Mouse (Mus musculus) fat pad, adult 2 months (tissue): ENCODE results near the gene Lamc3.

Experiments
- DNase-seq: peaks from one replicate; pipeline ENCODE4 v3.0.0-alpha.2; 2011; ENCODE audit warnings: low read depth, low spot score; ENCODE audit errors: extremely low read depth

Lamc3 gene

GRCm38 (mm10) chr2:31965110-31965509 is 78.0 kb downstream of the Lamc3 start:
- DNase-seq = no peak

GRCm38 (mm10) chr2:31966801-31967200 is 79.7 kb downstream of the Lamc3 start:
- no peak for DNase-seq

GRCm38 (mm10) chr2:31972589-31972988 is 85.5 kb downstream of the Lamc3 start:
- DNase-seq = no peak

GRCm38 (mm10) chr2:31974141-31974808 is 87.2 kb downstream of the Lamc3 start, which contains the start of gene Nup214:
Gene Nup214, plus strand, starts transcription at chr2:31974436.
- peak; percentile 64 for DNase-seq

GRCm38 (mm10) chr2:31974809-31975371 is 87.8 kb downstream of the Lamc3 start:
- no peak for DNase-seq

GRCm38 (mm10) chr2:31987774-31988173 is 100.7 kb downstream of the Lamc3 start:
- DNase-seq = no peak

- DNase-seq = no peak
Observed at GRCm38 (mm10) chr2:31990961-31991360, 103.9 kb downstream of the Lamc3 start.

- no peak for DNase-seq
Observed at GRCm38 (mm10) chr2:31994896-31995295, 107.8 kb downstream of the Lamc3 start.

GRCm38 (mm10) chr2:31996060-31996459 is 109.0 kb downstream of the Lamc3 start:
- no peak for DNase-seq
